Mouse (Mus musculus): Measurements from ENCODE around the gene Stab2. TPM values are rescaled to one million over a fixed set of nuclear protein-coding genes. Genes with fewer than 3 reads are reported as not detected.

Gene Stab2
- polyA plus RNA-seq, 1 experiment from 2014 or later: 0.89 TPM

- H3K4me2 ChIP-seq (ENCODE audit: low read length): no peak overlapping the region
- H3K36me3 ChIP-seq (ENCODE audit: control insufficient read depth, insufficient read depth, low read length): no peaks in the 10 kb centered on the region
- ATAC-seq (ENCODE audit: insufficient number of reproducible peaks, insufficient read depth, low FRiP score, low read depth): no peak
- H3K4me1 ChIP-seq (ENCODE audit: control insufficient read depth in 2 of 2, insufficient read depth in 2 of 2, low read length in 2 of 2): peaks cover 7% of the 10 kb centered on the region in 2 experiments; a peak in 3 of 4 replicates
- H3K27me3 ChIP-seq (ENCODE audit: control insufficient read depth, insufficient read depth, low read length): no peaks in the 10 kb centered on the region
- no peak overlapping the region for H3K4me3 ChIP-seq (ENCODE audit: control insufficient read depth in 1 of 2, insufficient read depth in 1 of 2, low read depth in 1 of 2, low read length in 2 of 2)
- H3K9ac ChIP-seq (ENCODE audit: low read length): no peak overlapping the region
- H3K9me3 ChIP-seq (ENCODE audit: control insufficient read depth, low read length): no peaks in the 10 kb centered on the region
- no peak overlapping the region for H3K27ac ChIP-seq (replicated peaks in 1 of 2; ENCODE audit: control insufficient read depth in 1 of 2, insufficient read depth in 1 of 2, low read depth in 2 of 2, low read length in 2 of 2)
- WGBS: 41% methylated on average over 6 of the region's 6 CpGs
Measured at GRCm38 (mm10) chr10:86934376-86934775, 73.4 kb downstream of the Stab2 start.

- no peaks in the 10 kb centered on the region for H3K36me3 ChIP-seq (ENCODE audit: control insufficient read depth, insufficient read depth, low read length)
- no peak overlapping the region for H3K9ac ChIP-seq (ENCODE audit: low read length)
- H3K4me2 ChIP-seq (ENCODE audit: low read length): no peak overlapping the region
- H3K27ac ChIP-seq (replicated peaks in 1 of 2; ENCODE audit: control insufficient read depth in 1 of 2, insufficient read depth in 1 of 2, low read depth in 2 of 2, low read length in 2 of 2): no peak overlapping the region
- no peak for ATAC-seq (ENCODE audit: insufficient number of reproducible peaks, insufficient read depth, low FRiP score, low read depth)
- no peak overlapping the region for H3K4me3 ChIP-seq (ENCODE audit: control insufficient read depth in 1 of 2, insufficient read depth in 1 of 2, low read depth in 1 of 2, low read length in 2 of 2)
- no peaks in the 10 kb centered on the region for H3K27me3 ChIP-seq (ENCODE audit: control insufficient read depth, insufficient read depth, low read length)
- H3K4me1 ChIP-seq (ENCODE audit: control insufficient read depth in 2 of 2, insufficient read depth in 2 of 2, low read length in 2 of 2): peaks cover 7% of the 10 kb centered on the region in 2 experiments; a peak in 3 of 4 replicates
- no peaks in the 10 kb centered on the region for H3K9me3 ChIP-seq (ENCODE audit: control insufficient read depth, low read length)
- WGBS: 52% methylated on average over 3 of the region's 3 CpGs
Measured at GRCm38 (mm10) chr10:86933906-86934305, 73.9 kb downstream of the Stab2 start.

GRCm38 (mm10) chr10:86933180-86933695 lies 74.6 kb downstream of the Stab2 start:
- Histone ChIP-seq H3K9me3 (ENCODE audit: control insufficient read depth, low read length) (no peaks in the 10 kb centered on the region), H3K4me3 (ENCODE audit: control insufficient read depth in 1 of 2, insufficient read depth in 1 of 2, low read depth in 1 of 2, low read length in 2 of 2) (no peak overlapping the region), H3K27ac (replicated peaks in 1 of 2; ENCODE audit: control insufficient read depth in 1 of 2, insufficient read depth in 1 of 2, low read depth in 2 of 2, low read length in 2 of 2) (no peak overlapping the region), H3K36me3 (ENCODE audit: control insufficient read depth, insufficient read depth, low read length) (no peaks in the 10 kb centered on the region), H3K9ac (ENCODE audit: low read length) (no peak overlapping the region), H3K4me2 (ENCODE audit: low read length) (no peak overlapping the region), H3K27me3 (ENCODE audit: control insufficient read depth, insufficient read depth, low read length) (no peaks in the 10 kb centered on the region), H3K4me1 (ENCODE audit: control insufficient read depth in 2 of 2, insufficient read depth in 2 of 2, low read length in 2 of 2) (peaks cover 5 to 6% of the 10 kb centered on the region in 2 experiments; a peak in 3 of 4 replicates)
- no peak for ATAC-seq (ENCODE audit: insufficient number of reproducible peaks, insufficient read depth, low FRiP score, low read depth)
- 70% methylated on average over 9 of the region's 9 CpGs for WGBS

- Histone ChIP-seq H3K27ac (replicated peaks in 1 of 2; ENCODE audit: control insufficient read depth in 1 of 2, insufficient read depth in 1 of 2, low read depth in 2 of 2, low read length in 2 of 2) (no peak overlapping the region), H3K4me1 (ENCODE audit: control insufficient read depth in 2 of 2, insufficient read depth in 2 of 2, low read length in 2 of 2) (no peaks in the 10 kb centered on the region), H3K9ac (ENCODE audit: low read length) (no peak overlapping the region), H3K27me3 (ENCODE audit: control insufficient read depth, insufficient read depth, low read length) (no peaks in the 10 kb centered on the region), H3K9me3 (ENCODE audit: control insufficient read depth, low read length) (no peaks in the 10 kb centered on the region), H3K4me2 (ENCODE audit: low read length) (no peak overlapping the region), H3K4me3 (ENCODE audit: control insufficient read depth in 1 of 2, insufficient read depth in 1 of 2, low read depth in 1 of 2, low read length in 2 of 2) (no peak overlapping the region), H3K36me3 (ENCODE audit: control insufficient read depth, insufficient read depth, low read length) (no peaks in the 10 kb centered on the region)
- WGBS: 81% methylated on average over 1 of the region's 1 CpGs
- ATAC-seq (ENCODE audit: insufficient number of reproducible peaks, insufficient read depth, low FRiP score, low read depth): no peak
Measured at GRCm38 (mm10) chr10:86923602-86924001, 84.2 kb downstream of the Stab2 start.

- no peaks in the 10 kb centered on the region for H3K36me3 ChIP-seq (ENCODE audit: control insufficient read depth, insufficient read depth, low read length)
- ATAC-seq (ENCODE audit: insufficient number of reproducible peaks, insufficient read depth, low FRiP score, low read depth): no peak
- no peaks in the 10 kb centered on the region for H3K4me1 ChIP-seq (ENCODE audit: control insufficient read depth in 2 of 2, insufficient read depth in 2 of 2, low read length in 2 of 2)
- no peak overlapping the region for H3K9ac ChIP-seq (ENCODE audit: low read length)
- H3K27me3 ChIP-seq (ENCODE audit: control insufficient read depth, insufficient read depth, low read length): no peaks in the 10 kb centered on the region
- no peaks in the 10 kb centered on the region for H3K9me3 ChIP-seq (ENCODE audit: control insufficient read depth, low read length)
- H3K4me3 ChIP-seq (ENCODE audit: control insufficient read depth in 1 of 2, insufficient read depth in 1 of 2, low read depth in 1 of 2, low read length in 2 of 2): no peak overlapping the region
- H3K4me2 ChIP-seq (ENCODE audit: low read length): no peak overlapping the region
- no peak overlapping the region for H3K27ac ChIP-seq (replicated peaks in 1 of 2; ENCODE audit: control insufficient read depth in 1 of 2, insufficient read depth in 1 of 2, low read depth in 2 of 2, low read length in 2 of 2)
Measured at GRCm38 (mm10) chr10:86915595-86915994, 92.2 kb downstream of the Stab2 start.

- WGBS: 96% methylated on average over 18 of the region's 18 CpGs
- H3K9ac ChIP-seq (ENCODE audit: low read length): no peak overlapping the region
- no peak for ATAC-seq (ENCODE audit: insufficient number of reproducible peaks, insufficient read depth, low FRiP score, low read depth)
- H3K27me3 ChIP-seq (ENCODE audit: control insufficient read depth, insufficient read depth, low read length): no peaks in the 10 kb centered on the region
- no peaks in the 10 kb centered on the region for H3K9me3 ChIP-seq (ENCODE audit: control insufficient read depth, low read length)
- no peaks in the 10 kb centered on the region for H3K36me3 ChIP-seq (ENCODE audit: control insufficient read depth, insufficient read depth, low read length)
- H3K4me3 ChIP-seq (ENCODE audit: control insufficient read depth in 1 of 2, insufficient read depth in 1 of 2, low read depth in 1 of 2, low read length in 2 of 2): no peak overlapping the region
- no peak overlapping the region for H3K27ac ChIP-seq (replicated peaks in 1 of 2; ENCODE audit: control insufficient read depth in 1 of 2, insufficient read depth in 1 of 2, low read depth in 2 of 2, low read length in 2 of 2)
- no peak overlapping the region for H3K4me2 ChIP-seq (ENCODE audit: low read length)
- no peaks in the 10 kb centered on the region for H3K4me1 ChIP-seq (ENCODE audit: control insufficient read depth in 2 of 2, insufficient read depth in 2 of 2, low read length in 2 of 2)
Measured at GRCm38 (mm10) chr10:86908562-86908961, 99.3 kb downstream of the Stab2 start.

- no peak for ATAC-seq (ENCODE audit: insufficient number of reproducible peaks, insufficient read depth, low FRiP score, low read depth)
- no peak overlapping the region for H3K9ac ChIP-seq (ENCODE audit: low read length)
- no peak overlapping the region for H3K4me2 ChIP-seq (ENCODE audit: low read length)
- 53% methylated on average over 6 of the region's 6 CpGs for WGBS
- H3K9me3 ChIP-seq (ENCODE audit: control insufficient read depth, low read length): no peaks in the 10 kb centered on the region
- no peaks in the 10 kb centered on the region for H3K27me3 ChIP-seq (ENCODE audit: control insufficient read depth, insufficient read depth, low read length)
- no peak overlapping the region for H3K4me3 ChIP-seq (ENCODE audit: control insufficient read depth in 1 of 2, insufficient read depth in 1 of 2, low read depth in 1 of 2, low read length in 2 of 2)
- no peaks in the 10 kb centered on the region for H3K4me1 ChIP-seq (ENCODE audit: control insufficient read depth in 2 of 2, insufficient read depth in 2 of 2, low read length in 2 of 2)
- H3K36me3 ChIP-seq (ENCODE audit: control insufficient read depth, insufficient read depth, low read length): no peaks in the 10 kb centered on the region
- H3K27ac ChIP-seq (replicated peaks in 1 of 2; ENCODE audit: control insufficient read depth in 1 of 2, insufficient read depth in 1 of 2, low read depth in 2 of 2, low read length in 2 of 2): no peak overlapping the region
Measured at GRCm38 (mm10) chr10:86907043-86907442, 100.8 kb downstream of the Stab2 start.

GRCm38 (mm10) chr10:86895531-86895930 lies 112.3 kb downstream of the Stab2 start:
- H3K9me3 ChIP-seq (ENCODE audit: control insufficient read depth, low read length): no peaks in the 10 kb centered on the region
- no peak overlapping the region for H3K4me2 ChIP-seq (ENCODE audit: low read length)
- H3K27me3 ChIP-seq (ENCODE audit: control insufficient read depth, insufficient read depth, low read length): no peaks in the 10 kb centered on the region
- ATAC-seq (ENCODE audit: insufficient number of reproducible peaks, insufficient read depth, low FRiP score, low read depth): no peak
- H3K36me3 ChIP-seq (ENCODE audit: control insufficient read depth, insufficient read depth, low read length): no peaks in the 10 kb centered on the region
- no peak overlapping the region for H3K4me3 ChIP-seq (ENCODE audit: control insufficient read depth in 1 of 2, insufficient read depth in 1 of 2, low read depth in 1 of 2, low read length in 2 of 2)
- H3K27ac ChIP-seq (replicated peaks in 1 of 2; ENCODE audit: control insufficient read depth in 1 of 2, insufficient read depth in 1 of 2, low read depth in 2 of 2, low read length in 2 of 2): no peak overlapping the region
- no peaks in the 10 kb centered on the region for H3K4me1 ChIP-seq (ENCODE audit: control insufficient read depth in 2 of 2, insufficient read depth in 2 of 2, low read length in 2 of 2)
- WGBS: 33% methylated on average over 2 of the region's 2 CpGs
- no peak overlapping the region for H3K9ac ChIP-seq (ENCODE audit: low read length)
